Mouse (Mus musculus): ENCODE results near the gene Nlrc5. TPM values are rescaled to one million over a fixed set of nuclear protein-coding genes. Genes with fewer than 3 reads are reported as not detected.

Gene Nlrc5
- polyA plus RNA-seq, 1 experiment, result 3.4 TPM

- Histone ChIP-seq H3K36me3 (replicated peaks; ENCODE audit: low read length) (no peaks in the 10 kb centered on the region), H3K4me1 (peaks cover 17% of the 10 kb centered on the region), H3K4me3 (replicated peaks) (no peak overlapping the region), H3K9me3 (peaks cover 24% of the 10 kb centered on the region), H3K27me3 (replicated peaks) (peaks cover 3% of the 10 kb centered on the region)
- TF ChIP-seq FLI1 (IDR thresholded peaks at IDR 0.05; ENCODE audit: low read length) (no peak), GATA1 (IDR thresholded peaks at IDR 0.05; ENCODE audit: borderline replicate concordance, low read length) (no peak)
These were observed 19.8 kb downstream of the Nlrc5 start for GRCm38 (mm10) chr8:94453868-94454488.

GRCm38 (mm10) chr8:94454905-94455304 lies 20.7 kb downstream of the Nlrc5 start:
- Histone ChIP-seq H3K4me1 (peaks cover 23% of the 10 kb centered on the region), H3K9me3 (peaks cover 24% of the 10 kb centered on the region), H3K36me3 (replicated peaks; ENCODE audit: low read length) (no peaks in the 10 kb centered on the region), H3K27me3 (replicated peaks) (peaks cover 3% of the 10 kb centered on the region), H3K4me3 (replicated peaks) (no peak overlapping the region)
- no peak for TF ChIP-seq GATA1 (IDR thresholded peaks at IDR 0.05; ENCODE audit: borderline replicate concordance, low read length)
- TF ChIP-seq FLI1 (IDR thresholded peaks at IDR 0.05; ENCODE audit: low read length), result no peak

- TF ChIP-seq GATA1 (IDR thresholded peaks at IDR 0.05; ENCODE audit: borderline replicate concordance, low read length) (no peak), FLI1 (IDR thresholded peaks at IDR 0.05; ENCODE audit: low read length) (no peak)
- no peaks in the 10 kb centered on the region for H3K36me3 ChIP-seq (replicated peaks; ENCODE audit: low read length)
- peaks cover 23% of the 10 kb centered on the region for H3K4me1 ChIP-seq
- H3K4me3 ChIP-seq (replicated peaks), result no peak overlapping the region
- H3K9me3 ChIP-seq, result peaks cover 24% of the 10 kb centered on the region
- H3K27me3 ChIP-seq (replicated peaks), result peaks cover 4% of the 10 kb centered on the region
These were observed 21.9 kb downstream of the Nlrc5 start for GRCm38 (mm10) chr8:94456071-94456470.

GRCm38 (mm10) chr8:94458567-94458966 lies 24.4 kb downstream of the Nlrc5 start:
- Histone ChIP-seq H3K4me1 (peaks cover 22% of the 10 kb centered on the region), H3K4me3 (replicated peaks) (no peak overlapping the region), H3K36me3 (replicated peaks; ENCODE audit: low read length) (no peaks in the 10 kb centered on the region), H3K9me3 (peaks cover 18% of the 10 kb centered on the region), H3K27me3 (replicated peaks) (peaks cover 7% of the 10 kb centered on the region)
- TF ChIP-seq GATA1 (IDR thresholded peaks at IDR 0.05; ENCODE audit: borderline replicate concordance, low read length), result no peak
- TF ChIP-seq FLI1 (IDR thresholded peaks at IDR 0.05; ENCODE audit: low read length), result no peak

GRCm38 (mm10) chr8:94469656-94470055 lies 35.5 kb downstream of the Nlrc5 start:
- Histone ChIP-seq H3K9me3 (0 out of 2 replicates have a peak, but pooled peaks cover 4% of the 10 kb centered on the region), H3K4me1 (no peaks in the 10 kb centered on the region), H3K4me3 (replicated peaks) (no peak overlapping the region), H3K27me3 (replicated peaks) (peaks cover 27% of the 10 kb centered on the region), H3K36me3 (replicated peaks; ENCODE audit: low read length) (no peaks in the 10 kb centered on the region)
- TF ChIP-seq GATA1 (IDR thresholded peaks at IDR 0.05; ENCODE audit: borderline replicate concordance, low read length), result no peak
- no peak for TF ChIP-seq FLI1 (IDR thresholded peaks at IDR 0.05; ENCODE audit: low read length)

GRCm38 (mm10) chr8:94470794-94471193 lies 36.6 kb downstream of the Nlrc5 start:
- Histone ChIP-seq H3K9me3 (0 out of 2 replicates have a peak, but pooled peaks cover 4% of the 10 kb centered on the region), H3K4me3 (replicated peaks) (no peak overlapping the region), H3K27me3 (replicated peaks) (peaks cover 34% of the 10 kb centered on the region), H3K4me1 (no peaks in the 10 kb centered on the region), H3K36me3 (replicated peaks; ENCODE audit: low read length) (no peaks in the 10 kb centered on the region)
- TF ChIP-seq GATA1 (IDR thresholded peaks at IDR 0.05; ENCODE audit: borderline replicate concordance, low read length) (no peak), FLI1 (IDR thresholded peaks at IDR 0.05; ENCODE audit: low read length) (no peak)

GRCm38 (mm10) chr8:94471281-94471680 lies 37.1 kb downstream of the Nlrc5 start:
- peaks cover 38% of the 10 kb centered on the region for H3K27me3 ChIP-seq (replicated peaks)
- H3K4me3 ChIP-seq (replicated peaks), result no peak overlapping the region
- H3K4me1 ChIP-seq, result no peaks in the 10 kb centered on the region
- TF ChIP-seq FLI1 (IDR thresholded peaks at IDR 0.05; ENCODE audit: low read length) (no peak), GATA1 (IDR thresholded peaks at IDR 0.05; ENCODE audit: borderline replicate concordance, low read length) (no peak)
- H3K36me3 ChIP-seq (replicated peaks; ENCODE audit: low read length), result no peaks in the 10 kb centered on the region
- H3K9me3 ChIP-seq, result 0 out of 2 replicates have a peak, but pooled peaks cover 4% of the 10 kb centered on the region

GRCm38 (mm10) chr8:94472741-94473140 lies 38.6 kb downstream of the Nlrc5 start:
- TF ChIP-seq FLI1 (IDR thresholded peaks at IDR 0.05; ENCODE audit: low read length), result no peak
- TF ChIP-seq GATA1 (IDR thresholded peaks at IDR 0.05; ENCODE audit: borderline replicate concordance, low read length), result no peak
- Histone ChIP-seq H3K4me3 (replicated peaks) (no peak overlapping the region), H3K9me3 (0 out of 2 replicates have a peak, but pooled peaks cover 4% of the 10 kb centered on the region), H3K4me1 (no peaks in the 10 kb centered on the region), H3K36me3 (replicated peaks; ENCODE audit: low read length) (no peaks in the 10 kb centered on the region), H3K27me3 (replicated peaks) (peaks cover 50% of the 10 kb centered on the region)

GRCm38 (mm10) chr8:94473431-94473830 lies 39.3 kb downstream of the Nlrc5 start:
- Histone ChIP-seq H3K9me3 (0 out of 2 replicates have a peak, but pooled peaks cover 4% of the 10 kb centered on the region), H3K4me3 (replicated peaks) (no peak overlapping the region), H3K27me3 (replicated peaks) (peaks cover 51% of the 10 kb centered on the region), H3K36me3 (replicated peaks; ENCODE audit: low read length) (no peaks in the 10 kb centered on the region), H3K4me1 (no peaks in the 10 kb centered on the region)
- TF ChIP-seq FLI1 (IDR thresholded peaks at IDR 0.05; ENCODE audit: low read length), result no peak
- no peak for TF ChIP-seq GATA1 (IDR thresholded peaks at IDR 0.05; ENCODE audit: borderline replicate concordance, low read length)

- TF ChIP-seq FLI1 (IDR thresholded peaks at IDR 0.05; ENCODE audit: low read length) (no peak), GATA1 (IDR thresholded peaks at IDR 0.05; ENCODE audit: borderline replicate concordance, low read length) (no peak)
- Histone ChIP-seq H3K36me3 (replicated peaks; ENCODE audit: low read length) (no peaks in the 10 kb centered on the region), H3K4me3 (replicated peaks) (no peak overlapping the region), H3K27me3 (replicated peaks) (peaks cover 53% of the 10 kb centered on the region), H3K4me1 (no peaks in the 10 kb centered on the region), H3K9me3 (no peaks in the 10 kb centered on the region)
These were observed 41.6 kb downstream of the Nlrc5 start for GRCm38 (mm10) chr8:94475786-94476185.

Data from megakaryocyte, embryonic 14.5 days (primary cell).